Mouse (Mus musculus): ENCODE data around the gene Opa3.

Gene Opa3

GRCm38 (mm10) chr7:19214940-19215339 lies 13.2 kb upstream of the Opa3 start:
- no peak for DNase-seq (ENCODE audit: low spot score)

GRCm38 (mm10) chr7:19217492-19217891 lies 10.6 kb upstream of the Opa3 start:
- no peak for DNase-seq (ENCODE audit: low spot score)

GRCm38 (mm10) chr7:19217944-19218343 lies 10.2 kb upstream of the Opa3 start:
- no peak for DNase-seq (ENCODE audit: low spot score)

- no peak for DNase-seq (ENCODE audit: low spot score)
These were observed 8.1 kb upstream of the Opa3 start for GRCm38 (mm10) chr7:19220061-19220460.

GRCm38 (mm10) chr7:19222189-19222588 lies 5.9 kb upstream of the Opa3 start:
- DNase-seq (ENCODE audit: low spot score) = no peak

GRCm38 (mm10) chr7:19222875-19223274 lies 5.3 kb upstream of the Opa3 start:
- DNase-seq (ENCODE audit: low spot score) = no peak

GRCm38 (mm10) chr7:19224933-19225332 lies 3.2 kb upstream of the Opa3 start:
- DNase-seq (ENCODE audit: low spot score) = no peak

GRCm38 (mm10) chr7:19226817-19227797 lies 1.0 kb upstream of the Opa3 start:
- DNase-seq (ENCODE audit: low spot score) = no peak

- no peak for DNase-seq (ENCODE audit: low spot score)
These were observed 637 bp downstream of the Opa3 start for GRCm38 (mm10) chr7:19228793-19229148.

GRCm38 (mm10) chr7:19229404-19229803 lies 1.3 kb downstream of the Opa3 start:
- DNase-seq (ENCODE audit: low spot score) = no peak

- no peak for DNase-seq (ENCODE audit: low spot score)
These were observed 2.0 kb downstream of the Opa3 start for GRCm38 (mm10) chr7:19230041-19230580.

GRCm38 (mm10) chr7:19230899-19231298 lies 2.8 kb downstream of the Opa3 start:
- DNase-seq (ENCODE audit: low spot score) = no peak

- DNase-seq (ENCODE audit: low spot score) = no peak
These were observed 3.7 kb downstream of the Opa3 start for GRCm38 (mm10) chr7:19231849-19232248.

GRCm38 (mm10) chr7:19234652-19235051 lies 6.5 kb downstream of the Opa3 start:
- DNase-seq (ENCODE audit: low spot score) = no peak

- DNase-seq (ENCODE audit: low spot score) = no peak
These were observed 7.0 kb downstream of the Opa3 start for GRCm38 (mm10) chr7:19235092-19235671.

- no peak for DNase-seq (ENCODE audit: low spot score)
These were observed 8.3 kb downstream of the Opa3 start for GRCm38 (mm10) chr7:19236411-19236810.

GRCm38 (mm10) chr7:19238344-19238743 lies 10.2 kb downstream of the Opa3 start:
- DNase-seq (ENCODE audit: low spot score) = no peak

GRCm38 (mm10) chr7:19239423-19239822 lies 11.3 kb downstream of the Opa3 start:
- peak; percentile 67 for DNase-seq (ENCODE audit: low spot score)

- no peak for DNase-seq (ENCODE audit: low spot score)
These were observed 11.9 kb downstream of the Opa3 start for GRCm38 (mm10) chr7:19239986-19240385.

- no peak for DNase-seq (ENCODE audit: low spot score)
These were observed 12.8 kb downstream of the Opa3 start for GRCm38 (mm10) chr7:19240905-19241463.

GRCm38 (mm10) chr7:19242005-19242404 lies 13.9 kb downstream of the Opa3 start:
- no peak for DNase-seq (ENCODE audit: low spot score)

- no peak for DNase-seq (ENCODE audit: low spot score)
These were observed 15.7 kb downstream of the Opa3 start for GRCm38 (mm10) chr7:19243858-19244257.

GRCm38 (mm10) chr7:19245083-19245482 lies 16.9 kb downstream of the Opa3 start:
- DNase-seq (ENCODE audit: low spot score) = no peak
